Mouse (Mus musculus) kidney, adult 9 months (tissue): ENCODE data around the gene Oasl1.
"Not testable (repeated sequence)": the region's sequence is repeated elsewhere in the genome, so short reads cannot be mapped to it uniquely, and the experiment has no call there.

ENCODE experiments used
- DNase-seq: peaks from one replicate; pipeline ENCODE4 v3.0.0; 2022

Gene Oasl1

DNA sequence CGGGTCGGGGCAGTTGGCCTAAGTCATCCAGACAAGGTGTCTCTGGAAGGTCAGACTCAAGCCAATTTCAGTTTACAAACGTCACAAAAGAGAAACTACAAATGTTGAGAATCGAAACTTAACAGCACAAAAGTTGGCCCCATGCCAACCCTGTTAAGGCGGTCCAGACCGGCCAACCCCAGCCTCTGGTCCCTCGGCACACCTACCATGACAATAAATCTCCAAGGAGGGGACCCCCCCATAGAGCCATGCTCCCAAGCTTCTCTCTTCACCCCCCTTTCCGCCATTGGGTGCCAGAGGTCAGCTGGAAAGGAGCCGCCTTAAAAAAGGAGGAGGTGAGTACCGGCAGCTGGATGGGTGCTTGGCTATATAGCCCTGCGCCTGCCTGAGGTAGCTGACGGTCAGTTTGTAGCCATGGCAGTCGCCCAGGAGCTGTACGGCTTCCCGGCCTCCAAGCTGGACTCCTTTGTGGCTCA lies at the start of gene Oasl1:
Gene Oasl1, plus strand, starts transcription at position 243 of the 476 bp plus-strand sequence.
- peak; percentile 70 for DNase-seq

DNA sequence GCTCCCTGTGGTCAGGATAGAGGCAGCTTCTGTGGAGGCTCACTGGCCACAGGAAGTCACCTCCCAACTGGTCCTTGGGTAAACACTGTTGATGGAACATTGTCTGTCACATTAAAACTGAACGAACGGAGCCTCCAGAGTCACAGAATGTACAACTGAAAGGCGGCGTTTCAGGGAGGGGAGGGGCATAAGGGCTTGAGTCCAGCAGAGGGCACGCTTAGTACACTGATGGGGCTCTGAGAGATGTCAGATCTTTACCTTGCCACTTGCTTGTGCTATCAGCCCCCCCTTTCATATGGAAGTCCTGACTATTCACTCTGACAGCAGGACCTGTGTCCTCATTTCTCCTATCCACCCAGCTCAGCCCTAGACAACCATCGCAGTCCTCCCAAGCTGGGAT lies 47.2 kb upstream of the Oasl1 start:
- DNase-seq: peak; percentile 30

DNA sequence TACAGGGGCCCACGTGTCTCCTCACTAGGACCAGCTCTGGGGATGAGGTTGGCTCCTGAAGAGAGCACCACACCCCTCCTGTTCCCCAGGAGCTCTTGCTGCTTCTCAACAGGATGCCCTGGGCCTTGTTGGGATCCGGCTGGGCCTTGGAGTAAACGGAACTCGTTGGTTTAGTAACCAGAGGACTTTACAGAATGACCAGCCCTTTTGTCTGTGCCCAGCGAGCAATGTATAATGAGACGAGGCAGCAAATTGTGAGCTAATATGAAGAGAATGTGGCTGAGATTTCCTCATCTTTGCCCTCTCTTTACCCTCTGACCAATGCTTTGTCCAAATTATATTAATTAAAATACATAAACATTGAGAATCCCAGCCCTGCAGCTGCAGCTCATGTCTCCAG lies 46.7 kb upstream of the Oasl1 start:
- DNase-seq: no peak

DNA sequence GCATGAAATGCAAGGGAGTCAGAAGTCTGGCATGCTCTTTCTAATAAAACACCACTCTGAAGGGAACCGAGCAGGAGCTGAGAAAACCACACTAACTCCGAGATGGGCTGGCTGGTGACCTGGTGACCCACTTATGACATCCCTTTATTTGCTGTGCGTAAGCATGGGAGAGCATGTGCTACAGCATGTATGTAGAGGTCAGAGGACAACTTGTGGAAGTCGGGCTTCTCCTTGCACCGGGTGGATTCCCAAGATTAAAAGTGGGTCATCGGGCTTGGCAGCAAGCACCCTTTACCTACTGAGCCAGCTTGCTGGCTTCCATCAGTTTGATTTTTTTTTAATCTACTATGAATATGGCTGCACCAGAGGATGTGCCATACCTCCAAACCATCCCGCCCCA lies 45.6 kb upstream of the Oasl1 start:
- DNase-seq: no peak

GRCm38 (mm10) chr5:114879399-114879798 lies 43.6 kb upstream of the Oasl1 start:
- DNase-seq: no peak

GRCm38 (mm10) chr5:114882319-114882718 lies 40.7 kb upstream of the Oasl1 start:
- not testable (repeated sequence) for DNase-seq

GRCm38 (mm10) chr5:114883022-114883421 lies 40.0 kb upstream of the Oasl1 start:
- no peak for DNase-seq

- DNase-seq: peak; percentile 7
Observed at GRCm38 (mm10) chr5:114886801-114887200, 36.2 kb upstream of the Oasl1 start.

DNA sequence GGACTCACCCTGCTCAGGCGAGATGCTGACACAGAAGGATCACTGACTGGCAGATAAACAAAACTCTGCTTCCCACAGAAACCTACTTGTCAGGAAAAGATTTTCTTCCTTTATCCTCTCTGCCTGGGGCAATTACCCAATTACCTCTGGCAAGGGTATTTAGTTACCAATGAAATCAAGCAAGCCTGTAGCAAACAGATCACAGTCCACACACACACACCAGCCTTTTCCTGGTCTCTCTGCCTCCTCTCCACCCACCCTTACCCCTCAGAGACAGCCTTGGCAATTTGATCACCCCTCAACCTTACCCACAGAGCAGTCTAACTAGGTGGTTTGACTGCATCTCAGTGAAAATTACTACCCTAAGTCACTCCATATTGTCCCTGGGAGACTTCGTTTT lies 34.0 kb upstream of the Oasl1 start:
- DNase-seq: no peak

DNA sequence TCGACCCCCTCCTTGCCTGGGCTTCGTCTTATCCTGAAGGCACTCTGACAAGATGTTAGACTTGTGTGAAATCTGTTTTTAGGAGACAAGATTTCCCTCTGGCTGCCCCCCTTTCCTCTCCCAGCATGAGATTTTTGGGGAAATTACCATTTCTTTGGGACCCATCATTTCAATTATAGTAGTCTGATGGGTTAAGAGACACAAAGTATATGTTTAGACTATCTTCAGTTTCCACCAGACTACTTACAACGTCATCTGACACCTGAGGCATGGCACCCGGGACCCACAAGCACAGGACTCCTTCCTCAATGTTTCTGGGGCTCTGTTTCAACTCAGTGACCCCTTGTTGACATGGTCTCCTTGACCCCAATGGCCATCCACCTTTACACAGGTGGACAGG lies 27.5 kb upstream of the Oasl1 start:
- DNase-seq: no peak

DNA sequence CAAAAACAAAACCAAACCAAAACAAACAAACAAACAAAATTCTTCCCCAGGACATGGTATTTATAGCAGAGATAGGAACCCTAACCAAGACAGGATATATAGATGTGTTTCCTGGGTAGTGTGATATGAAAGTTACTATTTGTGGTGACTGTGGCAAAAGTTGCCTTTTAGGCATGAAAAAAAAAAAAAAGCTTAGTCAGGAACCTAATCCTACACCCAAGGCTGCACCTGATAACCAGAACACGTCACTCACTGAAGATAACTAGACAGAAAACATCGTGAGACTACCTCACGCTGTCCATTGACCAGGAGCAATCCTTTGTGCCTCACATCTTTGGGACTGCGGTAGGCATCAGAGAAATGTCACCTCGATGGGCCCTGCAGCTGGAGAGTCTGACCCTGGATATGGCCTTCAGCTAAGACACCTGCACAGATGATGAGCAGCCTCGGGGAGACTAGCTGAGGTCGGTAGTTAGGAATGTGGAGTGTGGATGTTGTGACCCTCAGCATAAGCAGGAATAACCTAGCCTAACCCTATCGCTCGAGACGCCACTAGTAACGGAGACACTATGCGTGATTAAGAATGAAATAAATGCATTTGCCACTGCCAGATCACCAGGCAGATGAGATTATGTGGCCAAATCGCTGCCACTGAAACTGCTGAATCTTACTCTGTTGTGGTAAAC lies 26.2 kb upstream of the Oasl1 start, which contains the start of gene Oasl2:
Gene Oasl2, plus strand, starts transcription at position 249 of the 686 bp plus-strand sequence.
- DNase-seq: no peak

DNA sequence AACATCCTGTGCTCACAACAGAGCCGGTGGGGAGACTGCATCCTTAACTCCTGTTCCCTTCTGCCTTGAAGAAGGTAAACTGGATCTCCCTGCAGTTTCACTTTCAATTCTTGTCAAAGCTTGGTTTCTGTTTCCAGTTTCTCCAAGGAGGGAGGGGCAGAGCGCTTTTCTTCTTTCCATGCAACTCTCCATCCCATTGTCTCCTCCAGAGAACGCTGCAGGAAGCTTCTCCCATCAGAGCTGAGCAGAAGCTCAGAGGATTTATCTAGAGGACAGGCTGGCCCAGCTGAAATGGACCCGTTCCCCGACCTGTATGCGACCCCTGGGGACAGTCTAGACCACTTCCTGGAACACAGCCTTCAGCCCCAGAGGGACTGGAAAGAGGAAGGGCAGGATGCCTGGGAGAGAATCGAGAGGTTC lies 25.7 kb upstream of the Oasl1 start:
- DNase-seq: peak; percentile 55

GRCm38 (mm10) chr5:114898857-114899256 lies 24.2 kb upstream of the Oasl1 start:
- no peak for DNase-seq

- DNase-seq: peak; percentile 69
Observed at GRCm38 (mm10) chr5:114902413-114902812, 20.6 kb upstream of the Oasl1 start.

- no peak for DNase-seq
Observed at GRCm38 (mm10) chr5:114908598-114909305, 14.3 kb upstream of the Oasl1 start.

- DNase-seq: peak; percentile 40
Observed at GRCm38 (mm10) chr5:114913686-114914085, 9.4 kb upstream of the Oasl1 start.

DNA sequence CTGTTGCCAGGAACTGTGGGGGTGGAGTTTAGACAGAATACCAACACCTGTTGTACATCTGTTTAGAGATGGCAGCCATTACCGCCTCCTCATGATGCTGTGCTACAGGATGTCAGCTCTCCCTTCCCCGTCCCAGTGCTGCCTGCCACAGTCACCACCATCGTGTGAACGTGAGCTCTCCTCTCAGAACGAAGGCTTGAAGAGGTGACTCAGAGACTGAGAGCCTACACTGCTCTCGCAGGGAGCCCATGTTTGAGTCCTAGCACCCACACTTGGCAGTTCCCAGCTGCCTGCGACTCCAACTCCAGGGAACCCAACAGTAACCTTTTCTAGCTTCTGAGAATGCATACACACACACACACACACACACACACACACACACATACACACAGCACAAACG lies 8.2 kb upstream of the Oasl1 start:
- no peak for DNase-seq

- DNase-seq: no peak
Observed at GRCm38 (mm10) chr5:114915854-114916253, 7.2 kb upstream of the Oasl1 start.

GRCm38 (mm10) chr5:114916777-114917176 lies 6.3 kb upstream of the Oasl1 start:
- DNase-seq: no peak

DNA sequence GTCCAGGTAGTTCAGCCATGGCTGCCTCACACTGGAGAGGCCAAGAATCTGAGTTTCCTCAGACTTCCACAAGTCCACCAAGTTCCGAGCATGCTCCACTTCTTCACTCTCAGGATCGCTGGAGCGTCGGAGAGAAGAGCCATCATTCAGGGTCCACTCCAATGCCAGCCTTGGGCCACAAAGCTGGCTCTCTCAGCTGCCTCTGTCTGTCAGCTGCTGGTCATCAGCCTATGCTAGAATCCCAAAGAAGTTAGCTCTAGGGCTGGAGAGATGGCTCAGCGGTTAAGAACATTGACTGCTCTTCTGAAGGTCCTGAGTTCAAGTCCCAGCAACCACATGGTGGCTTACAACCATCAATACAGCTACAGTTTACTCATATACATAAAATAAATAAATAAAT lies 5.7 kb upstream of the Oasl1 start:
- DNase-seq: not testable (repeated sequence)

DNA sequence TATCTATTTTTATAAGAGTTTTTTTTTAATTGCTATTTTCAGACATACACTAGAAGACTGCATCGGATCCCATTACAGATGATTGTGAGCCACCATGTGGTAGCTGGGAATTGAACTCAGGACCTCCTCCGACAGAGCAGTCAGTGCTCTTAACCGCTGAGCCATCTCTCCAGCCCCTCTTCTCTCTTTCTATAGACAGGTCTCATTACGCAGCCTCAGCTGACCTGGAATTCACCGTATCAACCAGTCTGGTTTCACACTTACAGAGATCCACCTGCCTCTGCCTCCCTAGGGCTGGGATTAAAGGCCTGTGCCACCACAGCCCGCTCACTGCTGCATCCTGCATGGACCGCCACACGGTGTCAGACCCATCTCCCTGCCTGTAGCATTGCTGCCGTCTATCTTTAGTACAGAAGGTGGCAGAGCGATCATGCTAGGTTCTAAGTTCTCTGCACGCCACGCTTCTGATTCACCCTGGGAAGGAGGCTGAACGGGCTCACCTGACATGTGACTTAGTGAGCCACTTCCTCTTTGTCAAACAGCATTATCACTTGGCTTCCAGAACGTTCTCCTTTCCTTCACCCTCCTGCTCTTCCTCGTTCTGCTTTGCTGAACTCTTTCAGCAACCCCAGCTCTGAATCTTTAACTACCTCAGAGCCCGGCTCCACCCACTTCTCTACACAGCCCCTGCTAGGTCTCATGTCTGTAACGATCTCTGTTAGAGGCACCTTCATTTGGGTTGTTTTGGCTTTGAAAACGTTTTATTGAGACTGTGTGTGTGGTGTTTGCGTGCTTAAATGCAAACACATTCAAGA lies 1.3 kb upstream of the Oasl1 start:
- peak; percentile 66 for DNase-seq

DNA sequence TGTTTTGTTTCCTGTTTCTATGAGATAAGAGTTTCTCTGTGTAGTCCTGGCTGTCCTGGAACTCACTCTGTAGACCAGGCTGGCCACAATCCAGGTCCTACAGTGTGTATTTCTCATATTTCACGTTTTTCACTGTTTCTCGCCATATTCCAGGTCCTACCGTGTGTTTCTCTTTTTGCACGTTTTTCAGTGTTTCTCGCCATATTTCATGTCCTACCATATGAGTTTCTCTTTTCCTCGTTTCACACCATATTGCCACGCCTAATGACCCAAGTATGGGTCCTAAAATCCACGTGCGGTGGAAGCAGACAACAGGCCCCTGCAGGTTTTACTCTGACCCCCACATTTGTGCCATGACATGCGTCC lies 691 bp upstream of the Oasl1 start:
- no peak for DNase-seq

DNA sequence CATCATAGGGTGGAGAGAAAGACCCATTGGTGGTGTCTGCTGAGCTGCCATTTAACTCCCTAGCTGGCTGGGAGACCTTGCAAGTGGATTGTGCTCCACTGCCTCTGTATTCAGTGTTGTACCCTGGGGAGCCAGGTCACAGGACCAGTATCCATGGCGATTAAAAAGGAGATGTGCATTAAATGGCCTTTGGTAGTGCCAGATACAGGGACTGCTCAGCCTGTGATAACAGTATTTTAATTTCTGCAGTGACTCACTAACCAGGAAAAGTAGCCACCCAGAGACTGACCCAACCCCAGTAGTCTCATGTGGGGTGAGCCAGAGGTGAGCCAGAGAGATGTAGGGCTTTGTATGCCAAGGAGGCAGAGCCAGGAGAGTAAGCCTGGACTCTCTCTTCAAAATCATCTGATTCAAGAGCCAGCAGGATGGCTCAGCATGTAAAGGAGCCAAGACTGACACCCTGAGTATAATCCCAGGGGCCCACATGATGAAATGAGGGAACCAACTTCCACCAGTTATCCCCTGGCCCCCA lies 3.2 kb downstream of the Oasl1 start:
- no peak for DNase-seq
